Mouse (Mus musculus): ENCODE measurements around the gene Mettl7a3.
"Not testable (repeated sequence)": the region's sequence is repeated elsewhere in the genome, so short reads cannot be mapped to it uniquely, and the experiment has no call there.

- not testable (repeated sequence) for TF ChIP-seq CTCF, EP300 (IDR thresholded peaks at IDR 0.05; ENCODE audit: low read depth)
Observed at GRCm38 (mm10) chr15:100329336-100329735, 5.4 kb upstream of the Mettl7a3 start.

Measured in liver, postnatal 0 days (tissue).